Mouse (Mus musculus) ovary, postnatal 10 days (tissue): ENCODE results near the gene Nfrkb.

Source experiments
- DNase-seq: peaks from one replicate; pipeline ENCODE4 v3.0.0; 2022; ENCODE audit warnings: low spot score

Gene Nfrkb

DNA sequence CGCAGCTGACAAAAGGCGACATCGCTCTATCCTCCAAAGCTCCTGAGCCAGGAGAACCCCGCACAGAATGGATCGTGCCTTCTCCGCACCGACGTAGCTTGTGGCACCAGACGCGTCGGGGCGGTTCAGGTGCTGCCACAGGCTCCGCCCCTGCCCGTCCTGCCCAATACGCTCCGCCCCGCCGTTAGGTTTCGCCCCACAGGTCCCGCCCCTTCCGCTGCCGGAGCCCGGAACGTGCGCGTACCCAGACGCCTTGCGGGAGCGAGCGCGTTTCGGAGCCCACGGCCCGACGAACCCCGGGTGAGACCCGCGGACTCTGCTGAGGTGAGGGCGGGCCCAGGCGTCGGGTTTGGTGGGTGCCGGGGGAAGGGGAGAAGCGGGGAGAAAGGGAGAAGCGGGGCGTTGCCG, at the start of gene Nfrkb:
Gene Nfrkb (plus strand): TSS at position 246 of the 408 bp plus-strand sequence.
- DNase-seq = peak; percentile 78

DNA sequence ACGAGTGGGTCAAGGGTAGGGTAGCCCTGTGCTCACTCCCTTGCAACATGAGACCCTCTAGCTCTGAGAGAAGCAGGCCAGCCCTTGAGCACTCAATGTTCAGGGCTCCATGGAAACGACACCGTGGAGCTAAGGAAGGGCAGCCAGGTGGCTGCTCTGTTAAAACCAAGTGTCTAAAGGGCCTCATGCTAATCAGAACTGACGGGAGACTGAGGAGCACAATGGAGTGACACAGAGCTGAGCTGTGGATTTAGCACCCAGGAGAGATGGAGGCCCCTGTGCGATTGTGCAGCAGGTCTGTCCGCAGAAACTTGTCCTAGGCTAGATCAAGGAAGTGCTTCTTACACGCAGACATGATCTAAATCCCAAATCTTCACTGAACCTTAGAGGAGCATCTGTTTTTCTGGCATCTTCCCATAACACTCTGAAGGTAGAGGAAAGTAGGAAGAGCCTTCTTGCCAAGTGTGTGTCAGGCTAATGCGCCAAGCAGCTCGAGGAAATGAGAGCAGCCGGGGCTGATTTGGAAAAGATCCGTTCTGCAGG, 41.6 kb upstream of the Nfrkb start:
- DNase-seq = no peak

DNA sequence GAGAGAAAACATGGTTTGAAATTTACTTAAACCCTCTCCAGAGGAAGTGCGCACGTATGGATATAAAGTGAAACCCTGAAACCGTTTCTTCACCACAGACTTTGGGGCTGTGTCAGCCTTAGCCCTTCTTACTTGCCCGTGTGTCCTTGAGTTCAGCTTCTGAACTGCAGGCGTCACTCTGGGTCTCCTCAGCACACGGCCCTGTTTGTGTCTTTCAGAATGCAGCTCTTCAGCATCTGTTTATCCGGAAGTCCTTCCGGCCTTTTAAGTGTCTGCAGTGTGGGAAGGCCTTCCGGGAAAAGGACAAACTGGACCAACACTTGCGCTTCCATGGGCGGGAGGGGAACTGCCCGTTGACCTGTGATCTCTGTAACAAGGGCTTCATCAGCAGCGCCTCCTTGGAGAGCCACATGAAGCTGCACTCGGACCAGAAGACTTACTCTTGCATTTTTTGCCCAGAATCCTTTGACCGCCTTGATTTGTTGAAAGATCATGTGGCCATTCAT, 39.4 kb upstream of the Nfrkb start:
- no peak for DNase-seq

DNA sequence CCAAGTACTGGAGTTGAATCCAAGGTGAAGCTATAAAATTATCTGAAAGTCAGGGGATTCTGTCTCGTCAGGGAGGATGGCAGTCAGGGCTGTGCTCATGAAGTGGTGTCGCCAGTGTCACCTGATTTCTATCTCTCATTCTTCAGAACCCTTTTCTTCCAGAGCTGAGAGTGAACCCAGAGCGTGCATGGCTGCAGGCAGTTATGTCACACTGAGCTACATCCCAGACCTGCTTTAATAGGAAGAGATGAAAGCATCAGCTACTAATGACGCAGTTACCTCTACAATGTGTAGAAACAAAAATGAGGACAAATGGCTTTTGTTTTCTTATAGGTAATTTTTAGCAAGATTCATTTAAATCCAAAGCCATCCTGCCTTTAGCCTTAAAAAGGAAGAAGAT, 37.5 kb upstream of the Nfrkb start:
- no peak for DNase-seq

- peak; percentile 46 for DNase-seq
These were observed 37.1 kb upstream of the Nfrkb start for GRCm38 (mm10) chr9:31348915-31349314.

GRCm38 (mm10) chr9:31352716-31353115, 33.3 kb upstream of the Nfrkb start:
- DNase-seq = no peak

- DNase-seq = no peak
These were observed 32.5 kb upstream of the Nfrkb start for GRCm38 (mm10) chr9:31353518-31353917.

DNA sequence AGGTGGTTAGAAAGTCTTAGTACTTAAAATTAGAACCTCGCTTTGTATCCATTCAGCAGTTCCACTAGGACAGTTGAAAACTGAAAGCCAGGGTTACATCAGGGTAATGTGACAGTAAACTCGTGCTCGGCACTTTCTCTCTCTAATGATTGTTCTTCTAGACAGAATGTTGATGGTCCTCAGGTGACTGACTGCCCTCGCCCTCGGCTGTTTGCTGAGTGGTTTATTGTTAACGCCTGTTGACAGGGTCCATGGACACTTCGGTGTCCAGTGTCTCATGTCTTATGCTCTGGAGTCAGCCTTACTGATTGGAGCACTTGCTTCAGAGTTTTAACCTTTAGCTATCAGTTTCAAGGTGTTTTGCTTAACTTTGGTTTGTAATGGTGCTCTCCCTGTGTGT, 31.9 kb upstream of the Nfrkb start:
- DNase-seq = no peak

DNA sequence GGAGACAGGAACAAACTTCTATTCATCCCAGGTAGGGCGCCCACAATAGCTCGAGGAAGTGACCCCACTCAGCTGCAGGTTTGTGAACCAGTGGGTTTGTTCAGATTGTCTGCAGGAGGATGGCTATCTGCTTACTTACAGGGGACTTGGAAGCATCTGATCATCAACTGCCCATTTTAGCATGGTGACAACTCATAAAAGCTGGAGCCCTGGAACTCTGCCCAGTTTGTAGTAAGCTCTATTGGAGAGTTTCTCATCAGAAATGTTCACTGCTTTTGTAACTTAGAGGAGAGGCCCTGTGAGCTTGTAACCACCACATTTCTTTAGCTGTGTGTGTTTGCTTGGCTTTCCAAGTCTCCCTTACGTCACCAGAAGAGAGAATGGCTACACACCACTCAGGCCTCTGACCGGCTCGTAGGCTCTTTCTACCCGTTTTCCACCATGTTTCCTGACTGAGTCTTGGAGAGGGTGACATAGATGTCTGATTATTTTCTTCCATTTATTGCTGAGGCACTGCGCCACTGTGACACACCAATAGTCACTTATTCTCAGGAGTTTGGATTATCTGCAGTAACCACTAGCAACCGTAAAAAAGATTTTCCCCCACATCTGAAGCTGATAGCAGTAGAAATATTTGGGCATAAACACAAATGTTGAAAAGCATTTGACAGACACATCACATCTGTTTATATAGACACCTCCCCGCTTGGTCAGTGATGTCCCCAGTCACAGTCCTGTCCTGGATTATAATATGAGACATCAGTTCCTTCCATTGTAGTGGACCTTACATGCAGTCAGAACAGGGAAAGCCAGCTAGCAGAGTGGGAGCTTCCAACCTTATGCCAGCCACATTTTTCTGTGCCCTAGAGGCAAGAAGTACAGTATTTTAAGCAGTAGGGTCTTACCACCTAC, 22.0 kb upstream of the Nfrkb start:
- no peak for DNase-seq

DNA sequence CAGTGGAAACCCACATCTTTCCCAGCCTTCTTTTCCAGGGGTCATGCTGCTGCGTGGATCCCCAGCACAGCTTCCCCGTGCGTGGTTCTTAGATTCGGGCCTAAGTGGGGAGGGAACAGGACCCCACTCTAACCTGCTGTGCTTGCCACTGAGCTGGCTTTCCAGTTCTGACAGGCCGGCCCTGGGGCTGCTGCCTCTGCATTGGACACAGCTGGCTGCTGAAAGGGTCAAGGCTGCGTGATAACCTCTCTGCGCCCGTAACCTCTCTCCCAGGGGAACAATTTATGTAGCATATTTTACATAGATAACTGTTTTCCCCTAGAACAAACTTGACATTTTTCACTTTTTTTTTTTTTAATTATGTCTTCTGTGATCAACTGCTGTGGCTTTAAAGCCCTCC, 20.9 kb upstream of the Nfrkb start:
- no peak for DNase-seq

- DNase-seq = no peak
These were observed 14.3 kb upstream of the Nfrkb start for GRCm38 (mm10) chr9:31371740-31372139.

- DNase-seq = no peak
These were observed 9.3 kb upstream of the Nfrkb start for GRCm38 (mm10) chr9:31376661-31377060.

GRCm38 (mm10) chr9:31384786-31385499, 1.0 kb upstream of the Nfrkb start:
- DNase-seq = no peak

GRCm38 (mm10) chr9:31385500-31385869, 507 bp upstream of the Nfrkb start:
- DNase-seq = no peak

- DNase-seq = no peak
These were observed 582 bp downstream of the Nfrkb start for GRCm38 (mm10) chr9:31386368-31387180.

- DNase-seq = no peak
These were observed 1.2 kb downstream of the Nfrkb start for GRCm38 (mm10) chr9:31387206-31387605.

DNA sequence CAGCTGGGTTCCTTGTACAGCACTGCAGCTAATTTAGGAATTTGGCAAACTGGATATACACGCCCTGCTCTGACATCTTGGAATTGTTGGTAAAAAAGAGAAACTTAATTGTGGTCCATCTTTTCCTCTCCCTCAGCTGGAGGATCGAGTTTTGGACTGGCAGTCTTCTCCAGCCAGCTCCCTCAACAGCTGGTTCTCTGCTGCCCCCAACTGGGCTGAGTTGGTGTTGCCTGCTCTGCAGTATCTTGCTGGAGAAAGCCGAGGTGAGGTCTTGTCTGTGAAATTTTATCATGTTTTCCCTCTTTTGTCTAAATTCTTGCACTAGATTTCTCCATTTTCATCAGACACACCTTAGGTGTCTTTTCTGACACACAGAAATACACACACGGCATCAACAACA, 14.4 kb downstream of the Nfrkb start:
- peak; percentile 34 for DNase-seq

DNA sequence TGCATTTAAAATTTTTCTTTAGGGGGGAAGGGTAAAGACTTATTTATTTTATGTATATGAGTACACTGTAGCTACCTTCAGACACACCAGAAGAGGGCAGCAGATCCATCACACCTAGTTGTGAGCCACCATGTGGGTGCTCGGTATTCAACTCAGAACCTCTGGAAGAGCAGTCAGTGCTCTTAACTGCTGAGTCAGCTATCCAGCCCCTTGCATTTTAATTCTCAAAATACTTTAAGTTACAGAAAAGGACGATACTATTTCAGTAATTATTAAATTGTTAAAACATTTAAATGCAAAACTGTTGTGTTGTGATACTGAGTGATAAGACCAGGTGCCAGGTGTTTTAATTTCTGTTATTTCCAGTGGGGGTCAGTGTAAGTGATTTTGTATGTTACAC, 18.3 kb downstream of the Nfrkb start:
- no peak for DNase-seq

DNA sequence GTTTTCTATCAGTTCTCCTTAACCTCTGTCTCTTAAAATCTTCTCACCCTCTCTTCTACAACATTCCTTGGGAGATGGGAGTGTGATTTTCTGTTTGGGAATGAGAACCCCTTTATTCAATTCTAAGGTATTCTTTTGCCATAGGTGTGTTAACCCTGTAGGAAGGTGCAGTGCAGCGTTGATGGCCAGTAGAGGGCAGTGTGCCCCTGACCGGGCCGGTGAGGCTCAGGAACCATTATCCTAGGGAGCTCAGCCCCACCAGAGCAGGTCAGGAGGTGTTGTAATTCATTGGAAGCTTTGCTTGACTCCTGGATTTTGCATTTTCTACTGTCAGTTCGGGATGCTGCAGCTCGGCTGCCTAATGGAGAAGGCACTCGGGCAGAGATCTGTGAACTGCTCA, 19.2 kb downstream of the Nfrkb start:
- no peak for DNase-seq

DNA sequence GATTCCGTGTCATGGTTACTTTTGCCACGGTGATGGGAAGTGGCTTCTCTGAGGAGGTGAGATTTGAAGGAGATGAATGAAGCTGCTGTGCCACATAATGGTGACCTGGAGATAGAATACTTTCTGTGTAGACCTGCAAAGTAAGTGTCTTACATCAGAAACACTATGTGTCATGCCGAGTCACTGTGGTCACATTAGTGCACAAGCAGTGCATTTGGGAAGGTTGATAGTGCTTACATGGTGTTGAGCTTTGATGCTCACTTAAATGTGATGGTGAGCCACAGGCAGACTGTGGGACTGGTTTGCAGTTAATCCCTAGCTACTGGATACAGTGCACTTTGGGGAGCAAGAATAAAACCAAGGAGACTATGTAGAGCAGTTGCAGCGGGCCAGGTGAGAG, 26.2 kb downstream of the Nfrkb start:
- no peak for DNase-seq

- no peak for DNase-seq
These were observed 32.8 kb downstream of the Nfrkb start for GRCm38 (mm10) chr9:31418821-31419220.

DNA sequence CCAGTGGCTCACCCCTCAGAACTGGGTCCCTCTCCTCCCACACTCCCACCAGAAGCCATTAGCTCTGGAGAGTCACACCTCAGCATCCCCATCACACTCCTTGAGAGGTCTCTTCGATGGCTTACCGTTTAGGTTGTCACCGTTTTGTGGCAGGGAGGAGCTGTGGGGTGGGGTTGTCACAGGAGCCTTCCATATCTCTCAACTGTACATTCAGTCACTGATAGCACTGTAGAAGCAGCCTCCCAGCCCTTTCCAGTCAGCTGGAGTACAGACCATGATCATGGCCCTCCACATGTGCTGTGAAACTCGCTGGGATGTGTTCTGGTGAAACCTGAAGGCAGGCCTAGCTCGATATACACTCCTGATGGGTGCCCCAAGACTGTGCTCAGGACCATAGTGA, 36.2 kb downstream of the Nfrkb start:
- no peak for DNase-seq
